Comparison of ENCODE assay signal across 11 mouse cellular contexts in the genomic region with DNA sequence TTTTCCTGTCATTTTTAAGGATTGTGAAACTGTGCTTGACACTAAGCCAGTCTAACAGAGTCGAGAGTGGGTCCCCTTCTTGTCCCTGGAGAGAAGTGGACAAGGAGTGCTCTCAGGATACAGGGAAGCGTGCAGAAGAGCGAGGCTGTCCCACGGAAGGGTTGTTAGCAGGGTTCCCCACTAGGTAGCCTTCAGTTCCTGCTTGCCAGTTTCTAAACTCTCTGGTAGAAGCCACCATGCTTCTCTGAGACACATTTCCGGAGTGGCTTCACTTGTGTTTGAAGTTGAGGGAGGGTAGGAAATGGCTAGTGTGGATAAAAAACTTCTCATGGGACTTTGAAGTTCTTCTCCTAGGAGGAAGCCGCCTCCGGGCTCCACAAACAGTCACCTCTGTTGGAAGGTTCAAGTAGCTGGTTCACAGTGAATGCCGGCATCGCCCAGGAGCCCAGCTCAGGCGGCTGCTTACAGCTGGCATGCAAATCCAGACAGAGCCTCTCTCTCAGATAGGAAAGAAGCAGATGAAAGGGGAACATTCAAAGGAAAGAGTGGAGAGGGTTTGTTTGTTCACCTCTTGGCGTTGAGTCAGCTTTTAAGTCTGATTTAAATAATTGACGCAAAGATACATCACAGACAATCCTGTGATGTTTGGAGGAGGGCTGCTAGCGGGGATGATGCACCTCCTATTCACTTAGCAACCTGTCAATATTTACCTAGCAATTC. TPM values are rescaled to one million over a fixed set of nuclear protein-coding genes. Genes with fewer than 3 reads are reported as not detected.
A peak's percentile ranks its signal among the peaks of the same experiment; 100 is the strongest.
DNase-seq lines count a peak whose midpoint lies in the region; ATAC-seq lines count a peak whose summit lies in the region.
"Had no signal": no experiment of that assay in that cellular context is flagged by ENCODE, and none has a peak within 500 bp of the region (broad histone marks: within the 10 kb centered on the region; RNA-seq: fewer than 3 reads in every experiment).

No protein-coding gene starts in this region.

- H3K36me3 ChIP-seq in hindbrain, embryonic 13.5 days = peaks cover 39% of the 10 kb centered on the region
- H3K36me3 ChIP-seq in hindbrain, embryonic 11.5 days (ENCODE audit: control insufficient read depth, insufficient read depth, low read length) = 0 out of 2 replicates have a peak, but pooled peaks cover 3% of the 10 kb centered on the region
- peaks cover 12% of the 10 kb centered on the region for H3K36me3 ChIP-seq in forebrain, embryonic 16.5 days (ENCODE audit: control insufficient read depth, insufficient read depth)
- peaks cover 7% of the 10 kb centered on the region for H3K36me3 ChIP-seq in midbrain, embryonic 11.5 days (ENCODE audit: control insufficient read depth, insufficient read depth, low read length)

- ATAC-seq in hindbrain, embryonic 13.5 days (ENCODE audit: low FRiP score) = no peak
- ATAC-seq in hindbrain, embryonic 11.5 days (ENCODE audit: low FRiP score) = no peak
- ATAC-seq in forebrain, embryonic 16.5 days = no peak
- peak; percentile 44; the same call in 1 of the 2 replicates for ATAC-seq in midbrain, embryonic 11.5 days (ENCODE audit: low FRiP score)
- no peak for ATAC-seq in erythroid progenitor cell, adult 5-6 weeks (replicated peaks; ENCODE audit: low FRiP score, poor library complexity, severe bottlenecking)

- no peak for DNase-seq in hindbrain, embryonic 11.5 days (ENCODE audit: low spot score)
- peak; percentile 77 for DNase-seq in MN1 (ENCODE audit: low spot score)
- DNase-seq in midbrain, embryonic 11.5 days (ENCODE audit: low spot score, missing footprints) = no peak
- DNase-seq in frontal cortex, postnatal 25 days (ENCODE audit: low spot score in 2 of 2) = no peak
- DNase-seq in heart, postnatal 4 days = no peak
- DNase-seq: cerebellum, postnatal 36 days had no signal

- WGBS in hindbrain, embryonic 13.5 days = 61% methylated on average over 13 of the region's 13 CpGs
- WGBS in hindbrain, embryonic 11.5 days = 69% methylated on average over 13 of the region's 13 CpGs
- 58% methylated on average over 13 of the region's 13 CpGs for WGBS in forebrain, embryonic 16.5 days
- WGBS in midbrain, embryonic 11.5 days = 66% methylated on average over 13 of the region's 13 CpGs

- no peak overlapping the region for H3K4me3 ChIP-seq in hindbrain, embryonic 13.5 days
- H3K4me3 ChIP-seq in hindbrain, embryonic 11.5 days (ENCODE audit: low read depth, low read length) = no peak overlapping the region
- no peak overlapping the region for H3K4me3 ChIP-seq in forebrain, embryonic 16.5 days (replicated peaks; ENCODE audit: low read length)
- H3K4me3 ChIP-seq in midbrain, embryonic 11.5 days (ENCODE audit: low read depth, low read length) = no peak overlapping the region
- H3K4me3 ChIP-seq: heart, embryonic 15.5 days had no signal

- H3K9me3 ChIP-seq in hindbrain, embryonic 13.5 days = no peaks in the 10 kb centered on the region
- no peaks in the 10 kb centered on the region for H3K9me3 ChIP-seq in hindbrain, embryonic 11.5 days (ENCODE audit: control insufficient read depth, low read length)
- no peaks in the 10 kb centered on the region for H3K9me3 ChIP-seq in forebrain, embryonic 16.5 days (ENCODE audit: control insufficient read depth, low read length)
- H3K9me3 ChIP-seq in midbrain, embryonic 11.5 days (ENCODE audit: control insufficient read depth, low read length) = no peaks in the 10 kb centered on the region
- H3K9me3 ChIP-seq: heart, embryonic 15.5 days had no signal

- H3K27me3 ChIP-seq in hindbrain, embryonic 13.5 days = no peaks in the 10 kb centered on the region
- H3K27me3 ChIP-seq in hindbrain, embryonic 11.5 days (ENCODE audit: control insufficient read depth, insufficient read depth, low read length) = no peaks in the 10 kb centered on the region
- H3K27me3 ChIP-seq in forebrain, embryonic 16.5 days (replicated peaks; ENCODE audit: control insufficient read depth, insufficient read depth, low read length) = no peaks in the 10 kb centered on the region
- no peaks in the 10 kb centered on the region for H3K27me3 ChIP-seq in midbrain, embryonic 11.5 days (ENCODE audit: control insufficient read depth, insufficient read depth, low read length)
- H3K27me3 ChIP-seq: heart, embryonic 15.5 days had no signal

- peak overlapping the region; percentile 41 for H3K27ac ChIP-seq in hindbrain, embryonic 13.5 days
- no peak overlapping the region for H3K27ac ChIP-seq in hindbrain, embryonic 11.5 days (ENCODE audit: low read depth, low read length)
- peak overlapping the region; percentile 25 for H3K27ac ChIP-seq in forebrain, embryonic 16.5 days (ENCODE audit: low read length)
- H3K27ac ChIP-seq in midbrain, embryonic 11.5 days (ENCODE audit: low read depth, low read length) = no peak overlapping the region
- H3K27ac ChIP-seq: heart, embryonic 15.5 days; macrophage had no signal

- H3K9ac ChIP-seq in hindbrain, embryonic 13.5 days = no peak overlapping the region
- H3K9ac ChIP-seq in hindbrain, embryonic 11.5 days (ENCODE audit: low read depth, low read length) = no peak overlapping the region
- H3K9ac ChIP-seq in forebrain, embryonic 16.5 days (replicated peaks; ENCODE audit: low read depth, low read length) = no peak overlapping the region
- no peak overlapping the region for H3K9ac ChIP-seq in midbrain, embryonic 11.5 days (ENCODE audit: low read length)
- H3K9ac ChIP-seq: heart, embryonic 15.5 days had no signal

- peaks cover 43% of the 10 kb centered on the region for H3K4me1 ChIP-seq in hindbrain, embryonic 13.5 days (replicated peaks)
- 0 out of 2 replicates have a peak, but pooled peaks cover 3% of the 10 kb centered on the region for H3K4me1 ChIP-seq in hindbrain, embryonic 11.5 days (replicated peaks; ENCODE audit: control insufficient read depth, insufficient read depth, low read length)
- peaks cover 5% of the 10 kb centered on the region for H3K4me1 ChIP-seq in forebrain, embryonic 16.5 days (replicated peaks; ENCODE audit: control insufficient read depth, insufficient read depth, low read length)
- peaks cover 2% of the 10 kb centered on the region; the same call in 1 of the 2 replicates for H3K4me1 ChIP-seq in midbrain, embryonic 11.5 days (ENCODE audit: control insufficient read depth, insufficient read depth, low read length)

- no peak overlapping the region for H3K4me2 ChIP-seq in hindbrain, embryonic 13.5 days
- H3K4me2 ChIP-seq in hindbrain, embryonic 11.5 days (replicated peaks; ENCODE audit: low read depth, low read length) = no peak overlapping the region
- no peak overlapping the region for H3K4me2 ChIP-seq in forebrain, embryonic 16.5 days (ENCODE audit: low read length)
- no peak overlapping the region for H3K4me2 ChIP-seq in midbrain, embryonic 11.5 days
- H3K4me2 ChIP-seq: heart, embryonic 15.5 days had no signal

RNA-seq across cellular contexts. Expression of a gene that starts 27.6 kb away (rescaled TPM):
- polyA plus RNA-seq in hindbrain, embryonic 13.5 days (2015; fragmentation: Nextera tagmentation; extraction: Ambion mirVana) = 17.3 and 19.5 TPM in 2 replicates
- 12.1 and 12.2 TPM in 2 replicates for polyA plus RNA-seq in hindbrain, embryonic 11.5 days (2014; fragmentation: Nextera tagmentation; extraction: Ambion mirVana)
- polyA plus RNA-seq in forebrain, embryonic 16.5 days (2015; fragmentation: Nextera tagmentation; extraction: Ambion mirVana) = 23.1 and 26.9 TPM in 2 replicates
- polyA plus RNA-seq in midbrain, embryonic 11.5 days (2014; fragmentation: Nextera tagmentation; extraction: Ambion mirVana) = 11.6 and 11.7 TPM in 2 replicates
- total RNA-seq in erythroid progenitor cell, adult 5-6 weeks (2015; ENCODE audit: low replicate concordance) = 39.0 and 39.6 TPM in 2 replicates
- 21.9 and 27.0 TPM in 2 replicates for total RNA-seq in erythroid progenitor cell, adult 5-6 weeks (2017; ENCODE audit: low replicate concordance)
- 10 to 100 TPM; 24.7 to 27.2 TPM for total RNA-seq in heart, postnatal 4 days (2021)

Comparison
In these comparisons a context has a peak if more than half of its experiments do, and no peak if none do; other contexts are left out.
1. H3K27ac ChIP-seq: peak in hindbrain, embryonic 13.5 days (single experiment) and forebrain, embryonic 16.5 days (single experiment); none in hindbrain, embryonic 11.5 days (single experiment) and midbrain, embryonic 11.5 days (single experiment).